In genomic region chr13:97683836-97684235, GRCm38 (mm10) we compare ENCODE assay signal across 23 mouse cellular contexts.
"Had no signal": no experiment of that assay in that cellular context is flagged by ENCODE, and none has a peak within 500 bp of the region (broad histone marks: within the 10 kb centered on the region; RNA-seq: fewer than 3 reads in every experiment).

No protein-coding gene starts in this region.

- H3K9me3 ChIP-seq: limb, embryonic 12.5 days; limb, embryonic 15.5 days; lung, embryonic 15.5 days; midbrain, embryonic 10.5 days; midbrain, embryonic 13.5 days; neural tube, embryonic 13.5 days; stomach, embryonic 15.5 days had no signal

- H3K27me3 ChIP-seq: limb, embryonic 12.5 days; limb, embryonic 15.5 days; lung, embryonic 15.5 days; midbrain, embryonic 13.5 days; neural tube, embryonic 13.5 days; stomach, embryonic 15.5 days had no signal

- ATAC-seq: inflammation-experienced regulatory T-cells, adult 6 months; intestine, embryonic 16.5 days; midbrain, embryonic 13.5 days; midbrain, embryonic 16.5 days had no signal

- H3K4me2 ChIP-seq: limb, embryonic 12.5 days; limb, embryonic 15.5 days; lung, embryonic 15.5 days; midbrain, embryonic 13.5 days; neural tube, embryonic 13.5 days; stomach, embryonic 15.5 days had no signal

- H3K4me3 ChIP-seq: left cerebral cortex, adult 2 months; limb, embryonic 12.5 days; limb, embryonic 15.5 days; lung, embryonic 15.5 days; megakaryocyte, embryonic 14.5 days; midbrain, embryonic 10.5 days; midbrain, embryonic 13.5 days; myocyte; neural tube, embryonic 13.5 days; stomach, embryonic 15.5 days had no signal

- H3K36me3 ChIP-seq: limb, embryonic 12.5 days; limb, embryonic 15.5 days; lung, embryonic 15.5 days; midbrain, embryonic 10.5 days; midbrain, embryonic 13.5 days; neural tube, embryonic 13.5 days; stomach, embryonic 15.5 days had no signal

- H3K9ac ChIP-seq: limb, embryonic 12.5 days; limb, embryonic 15.5 days; liver, embryonic 14.5 days; lung, embryonic 15.5 days; midbrain, embryonic 13.5 days; neural tube, embryonic 13.5 days; stomach, embryonic 15.5 days had no signal

- DNase-seq: layer of hippocampus, postnatal 36 days; lung, adult 18-20 months; lung, postnatal 10 days; lung, postnatal 36 days; retina, postnatal 1 day; right cerebral cortex, postnatal 25 days; spleen, adult 18-20 months; thymus, postnatal 25 days had no signal

- H3K27ac ChIP-seq: kidney, postnatal 0 days; left cerebral cortex, adult 2 months; limb, embryonic 12.5 days; limb, embryonic 15.5 days; liver, embryonic 14.5 days; lung, embryonic 15.5 days; midbrain, embryonic 10.5 days; midbrain, embryonic 13.5 days; neural tube, embryonic 13.5 days; stomach, embryonic 15.5 days had no signal
